Mouse (Mus musculus): ENCODE measurements around the gene Cldn3.
"Not testable (repeated sequence)": the region's sequence is repeated elsewhere in the genome, so short reads cannot be mapped to it uniquely, and the experiment has no call there.

GRCm38 (mm10) chr5:134939554-134939953 lies 46.5 kb upstream of the Cldn3 start:
- TF ChIP-seq CTCF (conservative IDR thresholded peaks at IDR 0.05; ENCODE audit: insufficient read depth, insufficient read length, low read depth, low read length); POLR2A (IDR thresholded peaks at IDR 0.05; ENCODE audit: low read depth, low read length): not testable (repeated sequence)

Data from kidney, adult 2 months (tissue).